Mouse (Mus musculus): ENCODE measurements at regions not wholly inside any gene's neighbourhood (a gene's known extent, or its start where the extent isn't known, plus 50 kb on each side); places are given as distances from the start of the nearest gene placed in this dataset.

DNA sequence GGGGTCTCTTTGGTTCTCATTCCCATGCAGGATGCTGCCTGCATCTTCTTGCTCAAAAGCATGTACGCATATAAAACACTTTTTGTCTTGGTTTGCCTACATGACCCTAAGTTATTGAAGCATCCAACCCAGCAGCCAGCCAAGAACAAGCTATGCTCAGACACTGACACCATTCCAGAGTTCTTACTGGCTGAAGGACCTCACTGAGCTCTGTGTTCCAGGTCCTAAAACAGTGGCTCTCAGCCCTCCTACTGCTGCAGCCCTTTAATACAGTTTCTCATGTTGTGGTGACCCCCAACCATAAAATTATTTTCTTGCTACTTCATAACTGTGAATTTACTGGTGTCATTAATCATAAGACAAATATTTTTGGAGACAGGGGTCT lies 450.4 kb downstream of the Tns1 start:
- Histone ChIP-seq H3K4me3 (ENCODE audit: low read depth, low read length) (no peak overlapping the region), H3K9me3 (ENCODE audit: control insufficient read depth, low read length) (no peaks in the 10 kb centered on the region), H3K9ac (ENCODE audit: low read depth, low read length) (no peak overlapping the region), H3K36me3 (ENCODE audit: control insufficient read depth, insufficient read depth, low read length) (no peaks in the 10 kb centered on the region), H3K27me3 (replicated peaks; ENCODE audit: control insufficient read depth, insufficient read depth, low read length) (no peaks in the 10 kb centered on the region), H3K27ac (ENCODE audit: low read depth, low read length) (no peak overlapping the region), H3K4me1 (replicated peaks; ENCODE audit: control insufficient read depth, insufficient read depth, low read length) (no peaks in the 10 kb centered on the region), H3K4me2 (no peak overlapping the region)
- ATAC-seq (replicated peaks; ENCODE audit: low FRiP score) (no peak), DNase-seq (ENCODE audit: low spot score) (no peak)
- 88% methylated on average over 1 of the region's 1 CpGs for WGBS

DNA sequence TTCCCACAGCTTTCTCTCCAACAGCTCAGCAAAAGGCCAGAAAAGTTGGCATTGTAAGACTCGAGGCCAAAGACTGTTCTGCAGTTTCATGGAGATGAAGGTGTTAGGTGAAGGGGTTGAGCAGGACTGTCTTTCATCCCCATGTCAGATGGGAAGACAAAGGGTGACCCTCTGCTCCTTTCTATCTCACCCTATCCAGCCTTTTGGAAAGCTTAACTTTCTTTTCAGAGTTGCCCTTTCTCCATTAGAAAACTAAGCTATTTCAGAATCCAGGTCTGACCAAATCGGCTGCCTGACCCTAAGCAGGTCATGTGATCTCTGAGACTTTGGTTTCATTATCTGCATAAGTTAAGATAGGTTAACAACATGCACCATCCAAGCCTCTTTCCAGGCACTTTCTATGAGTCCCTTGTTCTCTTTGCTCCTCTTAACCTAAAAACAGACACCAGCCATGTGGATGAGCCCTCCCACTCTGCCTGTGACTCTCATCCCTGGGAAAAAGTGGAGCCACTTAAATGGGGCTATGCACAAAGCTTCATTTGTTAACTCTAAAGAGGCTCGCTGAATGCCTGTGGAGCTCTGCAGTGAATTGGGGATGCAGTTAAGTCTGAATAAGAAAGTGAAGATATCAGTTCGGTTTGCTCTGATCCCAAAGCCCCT lies 450.9 kb downstream of the Tns1 start:
- 39% methylated on average over 4 of the region's 4 CpGs for WGBS
- Histone ChIP-seq H3K27me3 (replicated peaks; ENCODE audit: control insufficient read depth, insufficient read depth, low read length) (no peaks in the 10 kb centered on the region), H3K9me3 (ENCODE audit: control insufficient read depth, low read length) (no peaks in the 10 kb centered on the region), H3K4me1 (replicated peaks; ENCODE audit: control insufficient read depth, insufficient read depth, low read length) (no peaks in the 10 kb centered on the region), H3K4me3 (ENCODE audit: low read depth, low read length) (no peak overlapping the region), H3K27ac (ENCODE audit: low read depth, low read length) (no peak overlapping the region), H3K4me2 (no peak overlapping the region), H3K9ac (ENCODE audit: low read depth, low read length) (no peak overlapping the region), H3K36me3 (ENCODE audit: control insufficient read depth, insufficient read depth, low read length) (no peaks in the 10 kb centered on the region)
- no peak for DNase-seq (ENCODE audit: low spot score)
- ATAC-seq (replicated peaks; ENCODE audit: low FRiP score): no peak

DNA sequence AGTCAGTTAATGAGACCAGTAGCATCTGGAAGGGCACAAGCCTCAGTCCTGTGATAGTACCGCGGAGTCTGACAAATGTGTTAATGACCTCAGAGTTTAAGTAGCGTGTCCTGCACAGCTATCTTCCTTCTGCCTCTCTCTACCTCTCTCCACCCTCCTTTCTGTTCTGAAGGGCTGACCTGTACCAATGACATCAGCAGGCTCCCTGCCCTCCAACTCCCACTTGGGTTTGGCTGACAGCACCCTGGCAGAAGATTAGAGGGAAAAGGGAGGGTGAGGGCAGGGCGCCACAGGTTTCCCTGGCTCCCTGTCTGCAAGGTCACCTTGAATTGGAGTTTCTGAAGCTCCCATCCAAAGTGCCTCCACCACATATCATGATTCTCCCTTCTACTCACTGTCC lies 452.0 kb downstream of the Tns1 start:
- no peaks in the 10 kb centered on the region for H3K27me3 ChIP-seq (replicated peaks; ENCODE audit: control insufficient read depth, insufficient read depth, low read length)
- DNase-seq (ENCODE audit: low spot score) (no peak), ATAC-seq (replicated peaks; ENCODE audit: low FRiP score) (no peak)
- no peak overlapping the region for H3K9ac ChIP-seq (ENCODE audit: low read depth, low read length)
- no peaks in the 10 kb centered on the region for H3K4me1 ChIP-seq (replicated peaks; ENCODE audit: control insufficient read depth, insufficient read depth, low read length)
- H3K9me3 ChIP-seq (ENCODE audit: control insufficient read depth, low read length): no peaks in the 10 kb centered on the region
- WGBS: 69% methylated on average over 4 of the region's 4 CpGs
- no peak overlapping the region for H3K4me3 ChIP-seq (ENCODE audit: low read depth, low read length)
- no peak overlapping the region for H3K27ac ChIP-seq (ENCODE audit: low read depth, low read length)
- no peaks in the 10 kb centered on the region for H3K36me3 ChIP-seq (ENCODE audit: control insufficient read depth, insufficient read depth, low read length)
- no peak overlapping the region for H3K4me2 ChIP-seq

DNA sequence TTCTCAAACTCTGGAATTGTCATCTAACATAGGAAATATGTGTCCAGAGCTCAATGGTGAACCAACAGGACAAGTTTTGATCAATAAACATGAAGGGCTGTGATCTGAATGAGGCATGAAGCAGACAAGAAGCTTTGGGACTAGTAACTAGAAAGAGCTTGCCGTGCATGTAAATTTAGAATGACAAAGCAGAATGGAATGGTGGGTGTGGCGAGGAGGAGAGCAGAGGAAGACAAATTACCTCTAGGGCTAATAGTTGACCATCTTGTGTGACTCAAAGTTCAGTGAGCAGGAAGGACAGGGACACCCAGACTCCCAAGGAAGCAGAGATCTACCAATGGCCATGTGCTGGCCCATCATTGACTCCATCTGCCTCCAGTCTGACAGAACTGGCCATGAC lies 455.6 kb downstream of the Tns1 start:
- no peak overlapping the region for H3K4me3 ChIP-seq (ENCODE audit: low read depth, low read length)
- no peaks in the 10 kb centered on the region for H3K9me3 ChIP-seq (ENCODE audit: control insufficient read depth, low read length)
- no peak overlapping the region for H3K27ac ChIP-seq (ENCODE audit: low read depth, low read length)
- 70% methylated on average over 2 of the region's 2 CpGs for WGBS
- H3K4me2 ChIP-seq: no peak overlapping the region
- H3K9ac ChIP-seq (ENCODE audit: low read depth, low read length): no peak overlapping the region
- H3K36me3 ChIP-seq (ENCODE audit: control insufficient read depth, insufficient read depth, low read length): no peaks in the 10 kb centered on the region
- no peak for ATAC-seq (replicated peaks; ENCODE audit: low FRiP score)
- H3K27me3 ChIP-seq (replicated peaks; ENCODE audit: control insufficient read depth, insufficient read depth, low read length): no peaks in the 10 kb centered on the region
- no peaks in the 10 kb centered on the region for H3K4me1 ChIP-seq (replicated peaks; ENCODE audit: control insufficient read depth, insufficient read depth, low read length)
- no peak for DNase-seq (ENCODE audit: low spot score)

DNA sequence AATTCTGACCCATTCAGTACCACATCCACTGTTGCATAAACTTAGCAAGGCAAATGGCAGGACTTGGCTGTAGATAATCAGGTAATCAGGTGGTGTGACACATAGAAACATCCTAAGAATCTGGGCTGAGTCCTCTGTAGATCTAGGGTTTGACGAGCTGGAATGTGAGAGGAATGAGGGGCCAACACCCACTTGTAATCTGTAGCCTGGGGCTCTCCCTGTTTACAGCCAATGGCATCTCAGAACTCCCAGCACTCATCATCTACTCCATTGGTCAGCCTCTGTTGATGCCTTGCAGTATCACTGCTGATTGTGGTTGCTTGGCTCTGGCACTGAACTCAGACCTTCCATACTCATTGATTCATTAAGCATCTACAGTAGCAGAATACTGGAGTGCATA lies 460.7 kb downstream of the Tns1 start:
- DNase-seq (ENCODE audit: low spot score) (no peak), ATAC-seq (replicated peaks; ENCODE audit: low FRiP score) (no peak)
- WGBS: 38% methylated on average over 1 of the region's 1 CpGs
- Histone ChIP-seq H3K9me3 (ENCODE audit: control insufficient read depth, low read length) (no peaks in the 10 kb centered on the region), H3K4me2 (no peak overlapping the region), H3K27me3 (replicated peaks; ENCODE audit: control insufficient read depth, insufficient read depth, low read length) (no peaks in the 10 kb centered on the region), H3K27ac (ENCODE audit: low read depth, low read length) (no peak overlapping the region), H3K36me3 (ENCODE audit: control insufficient read depth, insufficient read depth, low read length) (no peaks in the 10 kb centered on the region), H3K9ac (ENCODE audit: low read depth, low read length) (no peak overlapping the region), H3K4me3 (ENCODE audit: low read depth, low read length) (no peak overlapping the region), H3K4me1 (replicated peaks; ENCODE audit: control insufficient read depth, insufficient read depth, low read length) (no peaks in the 10 kb centered on the region)

DNA sequence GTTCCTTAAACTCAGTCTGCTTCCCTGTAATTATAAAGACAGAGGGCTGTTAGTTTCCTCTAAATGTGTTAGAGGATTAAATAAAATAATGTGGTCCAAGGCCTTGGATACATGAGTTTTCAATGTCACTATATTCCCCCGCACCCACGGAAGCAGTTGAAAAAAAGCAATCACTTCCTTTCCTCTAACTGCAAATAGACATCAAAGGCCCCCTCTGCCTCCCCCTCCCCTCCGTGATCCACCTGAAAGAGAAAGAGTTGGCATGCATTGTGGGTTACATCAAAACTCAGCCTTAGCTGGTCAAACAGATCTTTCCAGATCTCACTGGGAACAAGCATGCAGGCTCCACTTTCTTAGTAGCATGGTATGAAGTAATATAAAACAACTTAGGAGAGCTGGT lies 479.2 kb downstream of the Tns1 start:
- no peak overlapping the region for H3K27ac ChIP-seq (ENCODE audit: low read depth, low read length)
- no peak for ATAC-seq (replicated peaks; ENCODE audit: low FRiP score)
- no peak overlapping the region for H3K4me2 ChIP-seq
- no peaks in the 10 kb centered on the region for H3K27me3 ChIP-seq (replicated peaks; ENCODE audit: control insufficient read depth, insufficient read depth, low read length)
- no peak for DNase-seq (ENCODE audit: low spot score)
- no peak overlapping the region for H3K9ac ChIP-seq (ENCODE audit: low read depth, low read length)
- H3K4me3 ChIP-seq (ENCODE audit: low read depth, low read length): no peak overlapping the region
- no peaks in the 10 kb centered on the region for H3K9me3 ChIP-seq (ENCODE audit: control insufficient read depth, low read length)
- H3K4me1 ChIP-seq (replicated peaks; ENCODE audit: control insufficient read depth, insufficient read depth, low read length): no peaks in the 10 kb centered on the region
- H3K36me3 ChIP-seq (ENCODE audit: control insufficient read depth, insufficient read depth, low read length): no peaks in the 10 kb centered on the region
- 71% methylated on average over 3 of the region's 3 CpGs for WGBS

DNA sequence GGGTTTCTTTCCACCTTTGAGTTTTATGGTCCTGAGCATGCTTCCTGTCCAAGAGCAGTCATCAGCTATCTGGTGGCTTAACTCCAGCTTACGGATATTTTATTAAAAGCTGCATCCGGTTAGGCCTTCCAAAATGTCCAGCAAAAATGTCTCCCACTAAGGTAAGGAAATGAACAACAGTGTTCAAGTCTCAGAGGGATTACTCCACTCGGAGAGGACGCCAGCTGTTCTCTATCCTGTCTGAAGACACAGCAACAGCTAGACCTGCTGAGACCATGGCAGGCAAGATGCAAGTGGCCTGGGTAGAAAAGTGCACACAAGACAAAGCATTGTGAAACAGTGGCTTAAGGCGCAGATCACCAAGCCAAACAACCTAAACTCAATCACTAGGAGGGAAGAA lies 479.9 kb downstream of the Tns1 start:
- Histone ChIP-seq H3K4me2 (no peak overlapping the region), H3K27ac (ENCODE audit: low read depth, low read length) (no peak overlapping the region)
- no peak for DNase-seq (ENCODE audit: low spot score)

DNA sequence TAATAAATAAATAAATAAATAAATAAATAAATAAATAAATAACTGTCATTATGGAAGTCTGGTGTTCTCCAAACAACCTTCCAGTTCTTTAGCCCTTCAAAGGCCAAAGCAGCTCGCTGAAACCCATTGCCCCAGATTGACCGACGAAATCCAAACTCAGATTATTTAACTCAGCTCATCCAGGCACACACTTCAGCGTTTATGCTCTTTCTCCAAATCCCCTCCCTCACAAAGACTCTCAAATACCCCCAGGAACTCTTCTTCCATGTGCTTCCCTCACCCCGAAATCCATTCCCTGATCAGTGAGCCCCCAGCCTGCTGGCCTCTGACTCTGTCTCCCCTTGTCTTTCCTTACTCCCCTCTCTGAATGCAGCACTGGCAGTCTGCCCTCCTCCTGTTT lies 480.8 kb downstream of the Tns1 start:
- H3K4me2 ChIP-seq: no peak overlapping the region
- H3K36me3 ChIP-seq (ENCODE audit: control insufficient read depth, insufficient read depth, low read length): no peaks in the 10 kb centered on the region
- H3K9me3 ChIP-seq (ENCODE audit: control insufficient read depth, low read length): no peaks in the 10 kb centered on the region
- no peak for DNase-seq (ENCODE audit: low spot score)
- no peaks in the 10 kb centered on the region for H3K27me3 ChIP-seq (replicated peaks; ENCODE audit: control insufficient read depth, insufficient read depth, low read length)
- H3K4me1 ChIP-seq (replicated peaks; ENCODE audit: control insufficient read depth, insufficient read depth, low read length): no peaks in the 10 kb centered on the region
- no peak overlapping the region for H3K27ac ChIP-seq (ENCODE audit: low read depth, low read length)
- 57% methylated on average over 5 of the region's 5 CpGs for WGBS
- no peak overlapping the region for H3K4me3 ChIP-seq (ENCODE audit: low read depth, low read length)
- ATAC-seq (replicated peaks; ENCODE audit: low FRiP score): no peak
- no peak overlapping the region for H3K9ac ChIP-seq (ENCODE audit: low read depth, low read length)

More for the DNA sequence above, 479.9 kb downstream of the Tns1 start:
- Histone ChIP-seq H3K9me3 (ENCODE audit: control insufficient read depth, low read length) (no peaks in the 10 kb centered on the region), H3K4me3 (ENCODE audit: low read depth, low read length) (no peak overlapping the region), H3K4me1 (replicated peaks; ENCODE audit: control insufficient read depth, insufficient read depth, low read length) (no peaks in the 10 kb centered on the region), H3K9ac (ENCODE audit: low read depth, low read length) (no peak overlapping the region), H3K36me3 (ENCODE audit: control insufficient read depth, insufficient read depth, low read length) (no peaks in the 10 kb centered on the region), H3K27me3 (replicated peaks; ENCODE audit: control insufficient read depth, insufficient read depth, low read length) (no peaks in the 10 kb centered on the region)
- WGBS: 73% methylated on average over 5 of the region's 5 CpGs
- ATAC-seq (replicated peaks; ENCODE audit: low FRiP score): no peak

DNA sequence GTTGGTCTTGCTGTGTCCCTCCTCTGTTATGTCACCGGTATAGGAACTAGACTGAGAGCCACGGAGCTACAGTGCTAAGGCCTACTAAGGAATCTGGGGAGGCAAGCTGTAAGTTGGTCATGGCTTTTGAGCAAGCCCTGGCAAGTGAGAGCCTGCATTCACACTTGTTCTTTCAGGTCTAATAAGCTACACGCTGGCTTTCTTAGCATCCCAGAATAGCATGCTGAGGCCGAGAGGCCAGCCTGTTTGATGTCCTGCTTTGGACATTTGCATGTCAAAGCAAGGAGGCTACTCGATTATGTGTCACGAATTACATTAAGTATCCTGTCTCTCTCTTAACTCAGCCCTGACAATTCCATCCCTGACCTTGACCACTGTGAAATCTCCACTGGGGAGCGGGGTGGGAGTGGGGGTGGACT lies 481.5 kb downstream of the Tns1 start:
- Histone ChIP-seq H3K4me3 (ENCODE audit: low read depth, low read length) (no peak overlapping the region), H3K36me3 (ENCODE audit: control insufficient read depth, insufficient read depth, low read length) (no peaks in the 10 kb centered on the region), H3K9me3 (ENCODE audit: control insufficient read depth, low read length) (no peaks in the 10 kb centered on the region), H3K4me2 (no peak overlapping the region), H3K4me1 (replicated peaks; ENCODE audit: control insufficient read depth, insufficient read depth, low read length) (no peaks in the 10 kb centered on the region), H3K27me3 (replicated peaks; ENCODE audit: control insufficient read depth, insufficient read depth, low read length) (no peaks in the 10 kb centered on the region), H3K9ac (ENCODE audit: low read depth, low read length) (no peak overlapping the region), H3K27ac (ENCODE audit: low read depth, low read length) (no peak overlapping the region)
- ATAC-seq (replicated peaks; ENCODE audit: low FRiP score): no peak
- 37% methylated on average over 7 of the region's 7 CpGs for WGBS
- no peak for DNase-seq (ENCODE audit: low spot score)

Measured in liver, embryonic 11.5 days (tissue).